Comparison of ENCODE assay signal across 26 mouse cellular contexts in the genomic region with DNA sequence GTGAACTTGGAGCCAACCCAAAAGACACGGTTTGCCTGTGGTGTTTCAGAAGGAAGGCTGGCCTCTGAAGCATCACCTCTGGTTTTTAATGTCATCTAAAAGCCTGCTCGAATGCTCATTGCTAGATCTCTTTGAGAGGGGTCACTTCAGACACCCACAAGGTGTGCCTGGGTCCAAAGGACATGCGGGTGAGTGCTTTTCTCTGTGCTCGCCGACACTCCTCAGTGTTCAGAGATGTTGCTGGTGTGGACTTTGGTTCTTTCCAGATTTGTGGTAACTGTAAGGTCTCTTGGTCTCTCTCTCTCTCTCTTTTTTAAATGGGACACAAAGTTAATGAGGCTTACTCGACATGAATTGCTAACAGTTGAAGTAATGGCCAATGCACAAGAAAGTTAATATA. TPM values are rescaled to one million over a fixed set of nuclear protein-coding genes. Genes with fewer than 3 reads are reported as not detected.
DNase-seq lines count a peak whose midpoint lies in the region; ATAC-seq and TF ChIP-seq lines count a peak whose summit lies in the region.
"Had no signal": no experiment of that assay in that cellular context is flagged by ENCODE, and none has a peak within 500 bp of the region (broad histone marks: within the 10 kb centered on the region; RNA-seq: fewer than 3 reads in every experiment).

No protein-coding gene starts in this region.

- H3K4me3 ChIP-seq in intestine, postnatal 0 days (ENCODE audit: low read depth, low read length) = no peak overlapping the region
- H3K4me3 ChIP-seq: embryonic facial prominence, embryonic 10.5 days; embryonic facial prominence, embryonic 12.5 days; forebrain, embryonic 13.5 days had no signal

- no peaks in the 10 kb centered on the region for H3K27me3 ChIP-seq in intestine, postnatal 0 days (replicated peaks; ENCODE audit: control insufficient read depth, insufficient read depth, low read length)
- H3K27me3 ChIP-seq: CH12.LX; embryonic facial prominence, embryonic 12.5 days; forebrain, embryonic 13.5 days; Patski had no signal

- H3K9ac ChIP-seq in intestine, postnatal 0 days (ENCODE audit: low read depth, low read length) = no peak overlapping the region
- H3K9ac ChIP-seq: embryonic facial prominence, embryonic 12.5 days; forebrain, embryonic 13.5 days had no signal

- no peak for TF ChIP-seq CTCF in intestine, postnatal 0 days (IDR thresholded peaks at IDR 0.05; ENCODE audit: low read depth)

- H3K9me3 ChIP-seq in intestine, postnatal 0 days (ENCODE audit: control insufficient read depth) = no peaks in the 10 kb centered on the region
- H3K9me3 ChIP-seq: embryonic facial prominence, embryonic 10.5 days; embryonic facial prominence, embryonic 12.5 days; forebrain, embryonic 13.5 days; G1E had no signal

- WGBS in intestine, postnatal 0 days = 46% methylated on average over 6 of the region's 6 CpGs

- intact Hi-C loops in heart, postnatal 25 days (cut with DNase I) = loop anchor here (5.0 kb wide), 2 partner anchors 120 to 360 kb away; no protein-coding TSS in a partner anchor

- H3K4me2 ChIP-seq in intestine, postnatal 0 days (replicated peaks; ENCODE audit: low read depth) = no peak overlapping the region
- H3K4me2 ChIP-seq: embryonic facial prominence, embryonic 12.5 days; forebrain, embryonic 13.5 days had no signal

- peak; percentile 80 for DNase-seq in heart, adult 11 months
- no peak for DNase-seq in heart, postnatal 25 days (ENCODE audit: low spot score)
- peak; percentile 16 for DNase-seq in kidney, adult 11 months
- no peak for DNase-seq in kidney, postnatal 36 days
- DNase-seq in kidney, adult 9 months = peak; percentile 21
- DNase-seq in kidney, postnatal 4 days = no peak
- DNase-seq: adrenal gland, adult 8-10 months; adrenal gland, postnatal 14 days; adrenal gland, postnatal 36 days; B cell, adult 2 months; cerebellum, adult 11-12 months; cerebellum, adult 2 months; cerebellum, adult 9-10 months; cerebellum, postnatal 25 days had no signal

- H3K27ac ChIP-seq in intestine, postnatal 0 days (ENCODE audit: low read depth, low read length) = no peak overlapping the region
- H3K27ac ChIP-seq: embryonic facial prominence, embryonic 10.5 days; embryonic facial prominence, embryonic 12.5 days; forebrain, embryonic 13.5 days had no signal

- no peaks in the 10 kb centered on the region; the same call in 1 of the 2 replicates for H3K4me1 ChIP-seq in intestine, postnatal 0 days (replicated peaks; ENCODE audit: control insufficient read depth, insufficient read depth, low read length)

- ATAC-seq in intestine, postnatal 0 days = peak; percentile 71
- ATAC-seq: activated CD4-positive, CD25-positive, alpha-beta regulatory T cell, adult 4 months; CD4-positive, CD25-positive, alpha-beta regulatory T cell, adult 4 months; forebrain, embryonic 13.5 days; Patski had no signal

- no peaks in the 10 kb centered on the region for H3K36me3 ChIP-seq in intestine, postnatal 0 days (ENCODE audit: control insufficient read depth, insufficient read depth)
- H3K36me3 ChIP-seq: embryonic facial prominence, embryonic 10.5 days; embryonic facial prominence, embryonic 12.5 days; G1E had no signal

RNA-seq across cellular contexts. Expression of a gene that starts 40.9 kb away (rescaled TPM):
- total RNA-seq in heart, postnatal 25 days (2021) = 10 to 100 TPM; 26.5 to 27.8 TPM
- polyA plus RNA-seq in intestine, postnatal 0 days (2015; fragmentation: Nextera tagmentation; extraction: Ambion mirVana) = 22.2 and 22.6 TPM in 2 replicates

RNA-seq across cellular contexts. Expression of a gene that starts 58.9 kb away (rescaled TPM):
- not detected for total RNA-seq in heart, postnatal 25 days (2021)
- 0.44 TPM in 1 of 2 replicates, not detected in the other for polyA plus RNA-seq in intestine, postnatal 0 days (2015; fragmentation: Nextera tagmentation; extraction: Ambion mirVana)
- total RNA-seq: adrenal gland, adult 18-20 months; adrenal gland, postnatal 36 days had no signal
- polyA plus RNA-seq: embryonic facial prominence, embryonic 10.5 days; embryonic facial prominence, embryonic 12.5 days; embryonic facial prominence, embryonic 14.5 days; forebrain, embryonic 11.5 days; forebrain, embryonic 13.5 days; G1E had no signal

Comparison
In these comparisons a context has a peak if more than half of its experiments do, and no peak if none do; other contexts are left out.
1. DNase-seq: peak in heart, adult 11 months (single experiment), kidney, adult 11 months (single experiment) and kidney, adult 9 months (single experiment); none in heart, postnatal 25 days (single experiment), kidney, postnatal 36 days (0 of 2) and kidney, postnatal 4 days (0 of 2).